Mouse (Mus musculus) limb, embryonic 15.5 days (tissue): ENCODE data around the gene Ighmbp2. TPM values are rescaled to one million over a fixed set of nuclear protein-coding genes. Genes with fewer than 3 reads are reported as not detected.

Source experiments
- ATAC-seq: fragments of 200-750 bp; cut with Nextera tagmentation; 2 replicates; pipeline ENCODE4 v1.8.0; 2017; ENCODE audit warnings: low read depth, moderate TSS enrichment; ENCODE audit not compliant: insufficient number of reproducible peaks, low FRiP score, low TSS enrichment
- H3K27ac ChIP-seq: fragments of 300-500 bp; sonication (generic); 2 replicates; pipeline ENCODE4 v1.5.1; 2015; ENCODE audit warnings: moderate library complexity, mild to moderate bottlenecking, inconsistent platforms
- H3K27me3 ChIP-seq: fragments of 300-500 bp; sonication (generic); 2 replicates; pipeline ENCODE4 v1.6.1; 2015; ENCODE audit warnings: inconsistent platforms
- H3K36me3 ChIP-seq: fragments of 300-500 bp; sonication (generic); 2 replicates; pipeline ENCODE4 v1.6.1; 2015; ENCODE audit warnings: inconsistent platforms
- H3K4me1 ChIP-seq: fragments of 300-500 bp; sonication (generic); 2 replicates; pipeline ENCODE4 v1.6.1; 2015; ENCODE audit warnings: inconsistent platforms
- H3K4me2 ChIP-seq: fragments of 300-500 bp; sonication (generic); 2 replicates; pipeline ENCODE4 v1.6.1; 2015; ENCODE audit warnings: mild to moderate bottlenecking, inconsistent platforms
- H3K4me3 ChIP-seq: fragments of 300-500 bp; sonication (generic); 2 replicates; pipeline ENCODE4 v1.5.1; 2015; ENCODE audit warnings: mild to moderate bottlenecking, inconsistent platforms
- H3K9ac ChIP-seq: fragments of 300-500 bp; sonication (generic); 2 replicates; pipeline ENCODE4 v1.6.1; 2015; ENCODE audit warnings: inconsistent platforms
- H3K9me3 ChIP-seq: fragments of 300-500 bp; sonication (generic); 2 replicates; pipeline ENCODE4 v1.6.1; 2016; ENCODE audit warnings: inconsistent platforms
- WGBS: fragments of 180-500 bp; shearing (Covaris S2); methylation state at CpG from one replicate; pipeline ENCODE4 v1.1.7; 2015; 5-methylcytosine and 5-hydroxymethylcytosine counted together
- polyA plus RNA-seq: library from polyadenylated mRNA; unstranded; fragments of >200 nt; fragmentation: Nextera tagmentation; extraction: Ambion mirVana; gene quantifications from 2 replicates; pipeline ENCODE4 v1.2.1, GENCODE M21; 2015

Gene Ighmbp2
- polyA plus RNA-seq, 1 experiment from 2014 or later = 10.5 TPM

DNA sequence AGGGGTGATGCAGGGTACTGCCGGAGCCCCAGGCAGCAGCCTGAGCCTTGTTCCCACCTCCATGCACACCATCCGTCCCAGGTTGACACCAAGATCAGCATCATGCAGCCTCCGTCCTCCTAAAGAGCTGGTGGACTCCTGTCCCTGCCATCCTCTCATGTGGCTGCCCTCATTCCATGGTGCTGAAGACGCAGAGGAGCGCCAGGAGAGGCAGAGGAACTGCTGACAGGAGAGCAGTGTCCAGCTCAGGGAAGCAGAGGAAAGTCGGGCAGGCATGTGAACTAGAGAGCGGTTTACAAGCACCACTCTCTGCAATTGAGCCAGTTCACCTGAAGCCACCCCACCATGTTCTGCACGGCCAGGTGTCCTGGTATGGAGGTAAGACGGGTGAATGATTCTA is 9.5 kb downstream of the Ighmbp2 start:
- no peak overlapping the region for H3K27ac ChIP-seq
- no peak overlapping the region for H3K4me3 ChIP-seq
- H3K9me3 ChIP-seq = no peaks in the 10 kb centered on the region
- H3K36me3 ChIP-seq = peaks cover 98% of the 10 kb centered on the region
- 90% methylated on average over 9 of the region's 9 CpGs for WGBS
- no peak overlapping the region for H3K4me2 ChIP-seq
- H3K27me3 ChIP-seq = no peaks in the 10 kb centered on the region
- H3K4me1 ChIP-seq = no peaks in the 10 kb centered on the region
- H3K9ac ChIP-seq = no peak overlapping the region
- ATAC-seq = no peak

DNA sequence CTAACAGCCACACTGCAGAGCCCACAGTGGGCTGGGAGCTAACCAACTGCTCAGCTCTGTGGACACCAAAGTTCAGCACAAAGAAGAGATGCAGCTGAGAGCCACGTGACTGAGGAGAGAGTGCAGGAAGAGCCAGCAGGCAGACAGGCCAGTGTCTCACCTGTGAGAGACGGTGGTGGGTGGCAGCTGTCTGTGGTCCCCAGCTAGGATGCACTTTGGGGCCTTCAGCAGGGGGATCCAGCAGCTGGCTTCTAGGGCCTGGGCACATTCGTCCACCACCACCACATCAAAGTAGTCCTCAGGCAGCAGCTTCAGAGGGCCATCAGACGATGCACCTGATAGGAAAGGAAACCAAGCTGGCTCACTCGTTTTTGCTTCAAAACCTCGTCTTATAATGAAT is 11.5 kb downstream of the Ighmbp2 start:
- Histone ChIP-seq H3K4me3 (no peak overlapping the region), H3K9me3 (no peaks in the 10 kb centered on the region), H3K4me1 (no peaks in the 10 kb centered on the region), H3K27me3 (no peaks in the 10 kb centered on the region), H3K4me2 (no peak overlapping the region), H3K27ac (no peak overlapping the region), H3K9ac (no peak overlapping the region), H3K36me3 (peaks cover 98% of the 10 kb centered on the region)
- WGBS = 86% methylated on average over 6 of the region's 6 CpGs
- no peak for ATAC-seq

DNA sequence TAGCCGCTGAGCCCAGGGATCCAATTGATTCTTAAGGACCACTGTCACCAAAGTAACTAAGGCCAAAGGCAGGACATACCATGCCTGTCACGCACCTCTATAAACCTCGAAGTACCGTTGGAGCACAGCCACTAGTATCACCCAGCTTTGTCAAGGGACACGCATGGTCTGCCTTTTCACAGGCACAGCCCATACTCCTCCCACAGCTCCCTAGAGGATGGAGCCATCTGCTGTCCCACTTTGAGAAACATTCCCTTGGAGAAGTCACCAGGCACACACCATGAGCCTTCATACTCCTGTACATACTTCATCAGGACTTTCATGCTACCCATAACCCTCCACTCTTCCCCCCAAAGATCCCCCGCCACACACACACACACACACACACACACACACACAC is 13.0 kb downstream of the Ighmbp2 start:
- WGBS = 94% methylated on average over 6 of the region's 6 CpGs
- peaks cover 99% of the 10 kb centered on the region for H3K36me3 ChIP-seq
- H3K4me2 ChIP-seq = no peak overlapping the region
- no peaks in the 10 kb centered on the region for H3K9me3 ChIP-seq
- H3K27me3 ChIP-seq = no peaks in the 10 kb centered on the region
- no peak overlapping the region for H3K4me3 ChIP-seq
- H3K9ac ChIP-seq = no peak overlapping the region
- no peak for ATAC-seq
- H3K27ac ChIP-seq = no peak overlapping the region
- H3K4me1 ChIP-seq = no peaks in the 10 kb centered on the region

DNA sequence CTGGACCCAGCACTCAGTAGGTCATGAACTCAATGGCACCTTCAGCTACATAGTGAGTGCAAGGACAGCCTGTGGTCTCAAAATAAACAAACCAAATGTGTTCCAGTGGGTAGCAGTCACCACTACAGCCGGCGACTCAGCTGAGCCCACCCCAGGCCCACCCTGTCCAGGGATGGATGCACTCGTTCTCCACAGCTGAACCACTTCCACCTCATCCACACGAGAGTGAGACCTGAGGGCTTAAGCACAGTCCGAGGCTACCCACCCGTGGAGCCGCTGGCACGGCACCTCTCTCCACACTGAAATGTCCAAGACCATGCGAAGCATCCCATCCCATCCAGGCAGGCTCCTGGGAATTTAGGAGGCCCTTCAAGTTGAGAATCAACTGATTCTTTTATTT is 13.5 kb downstream of the Ighmbp2 start:
- ATAC-seq = no peak
- WGBS = 89% methylated on average over 9 of the region's 9 CpGs
- no peaks in the 10 kb centered on the region for H3K4me1 ChIP-seq
- H3K4me3 ChIP-seq = no peak overlapping the region
- H3K27me3 ChIP-seq = no peaks in the 10 kb centered on the region
- H3K9ac ChIP-seq = no peak overlapping the region
- H3K4me2 ChIP-seq = no peak overlapping the region
- no peaks in the 10 kb centered on the region for H3K9me3 ChIP-seq
- peaks cover 99% of the 10 kb centered on the region for H3K36me3 ChIP-seq
- no peak overlapping the region for H3K27ac ChIP-seq

DNA sequence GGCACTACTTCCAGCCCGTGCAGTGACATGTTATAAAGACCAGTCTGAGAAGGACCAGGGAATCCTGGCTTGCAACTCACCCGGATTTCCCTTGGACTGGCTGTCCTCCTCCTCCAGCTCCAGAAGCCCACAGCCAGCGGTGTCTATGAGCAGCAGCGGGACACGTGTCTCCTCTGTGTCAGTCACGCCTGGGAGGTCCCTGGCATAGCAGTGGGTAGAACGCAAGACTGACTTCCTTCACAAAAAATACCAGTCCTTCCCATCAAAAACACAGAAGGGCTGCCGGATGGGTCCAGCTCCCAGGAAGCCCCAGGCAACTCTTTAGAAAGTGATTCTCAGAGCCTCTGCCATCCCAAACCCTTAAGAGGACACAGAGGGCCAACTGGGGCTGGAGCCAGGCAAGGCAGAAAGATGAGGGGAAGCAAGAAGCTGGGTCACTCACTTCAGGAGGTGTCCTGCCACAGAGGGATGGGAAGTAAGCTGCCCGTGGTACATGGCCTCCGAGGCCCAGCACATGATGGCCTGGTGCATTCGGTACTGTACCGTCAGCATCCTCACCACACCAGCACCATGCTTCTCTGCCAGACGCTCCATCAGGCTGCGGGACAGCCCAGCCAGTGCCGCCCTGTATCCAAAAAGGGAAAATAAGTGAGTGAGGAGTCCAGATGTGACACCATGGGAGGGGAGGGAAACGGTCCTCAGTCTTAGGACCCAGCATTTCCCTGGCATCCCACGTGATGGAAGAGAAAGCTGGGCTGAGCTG is 14.4 kb downstream of the Ighmbp2 start:
- Histone ChIP-seq H3K9me3 (no peaks in the 10 kb centered on the region), H3K9ac (no peak overlapping the region), H3K4me1 (no peaks in the 10 kb centered on the region), H3K4me3 (no peak overlapping the region), H3K4me2 (no peak overlapping the region), H3K36me3 (peaks cover 99% of the 10 kb centered on the region), H3K27ac (no peak overlapping the region), H3K27me3 (no peaks in the 10 kb centered on the region)
- 91% methylated on average over 17 of the region's 17 CpGs for WGBS
- no peak for ATAC-seq

DNA sequence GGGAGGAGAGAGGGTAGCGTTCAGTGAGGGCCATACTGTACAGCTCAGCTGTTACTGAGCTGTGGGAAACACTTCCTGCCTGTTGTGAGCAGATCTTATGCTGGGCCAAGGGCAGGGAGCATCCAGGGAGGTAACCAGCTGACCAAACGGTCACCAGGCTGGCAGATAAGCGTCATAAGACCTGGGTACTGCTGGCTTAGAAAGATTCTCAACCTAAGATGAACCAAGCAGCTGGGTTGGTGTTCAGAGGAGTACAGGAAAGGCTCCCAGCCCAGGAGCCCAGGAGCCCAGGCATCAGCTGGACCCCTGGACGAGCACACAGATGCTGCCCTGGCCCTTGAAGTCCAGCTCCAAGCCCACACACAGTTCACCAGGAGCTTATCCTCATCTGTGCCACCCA is 15.5 kb downstream of the Ighmbp2 start:
- ATAC-seq = no peak
- H3K9ac ChIP-seq = no peak overlapping the region
- H3K9me3 ChIP-seq = no peaks in the 10 kb centered on the region
- H3K4me3 ChIP-seq = no peak overlapping the region
- no peaks in the 10 kb centered on the region for H3K27me3 ChIP-seq
- H3K36me3 ChIP-seq = peaks cover 97% of the 10 kb centered on the region
- H3K4me2 ChIP-seq = no peak overlapping the region
- no peak overlapping the region for H3K27ac ChIP-seq
- no peaks in the 10 kb centered on the region for H3K4me1 ChIP-seq
- WGBS = 87% methylated on average over 4 of the region's 4 CpGs

DNA sequence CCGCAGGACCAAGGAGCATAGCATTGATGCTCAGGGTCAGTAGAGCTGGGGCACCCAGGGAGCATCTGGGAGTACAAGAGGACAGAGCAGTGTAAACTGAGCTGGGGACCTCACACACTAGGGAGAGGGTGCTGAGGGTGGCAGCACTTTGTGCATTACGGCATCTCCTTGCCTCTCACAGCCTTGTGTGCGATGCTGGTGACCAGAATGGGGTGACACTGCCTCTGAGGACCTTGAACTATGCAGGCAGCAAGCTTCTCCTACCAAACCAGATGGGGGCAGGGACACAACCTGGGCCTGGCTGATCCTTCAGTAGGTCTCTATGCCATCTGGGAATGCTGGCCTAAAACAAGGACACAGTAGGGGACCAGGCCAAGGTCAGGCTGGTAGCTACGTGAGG is 16.1 kb downstream of the Ighmbp2 start:
- Histone ChIP-seq H3K27me3 (no peaks in the 10 kb centered on the region), H3K27ac (no peak overlapping the region), H3K9ac (no peak overlapping the region), H3K4me3 (no peak overlapping the region), H3K4me2 (no peak overlapping the region), H3K4me1 (no peaks in the 10 kb centered on the region), H3K9me3 (no peaks in the 10 kb centered on the region), H3K36me3 (peaks cover 97% of the 10 kb centered on the region)
- WGBS = 95% methylated on average over 4 of the region's 4 CpGs
- ATAC-seq = no peak

DNA sequence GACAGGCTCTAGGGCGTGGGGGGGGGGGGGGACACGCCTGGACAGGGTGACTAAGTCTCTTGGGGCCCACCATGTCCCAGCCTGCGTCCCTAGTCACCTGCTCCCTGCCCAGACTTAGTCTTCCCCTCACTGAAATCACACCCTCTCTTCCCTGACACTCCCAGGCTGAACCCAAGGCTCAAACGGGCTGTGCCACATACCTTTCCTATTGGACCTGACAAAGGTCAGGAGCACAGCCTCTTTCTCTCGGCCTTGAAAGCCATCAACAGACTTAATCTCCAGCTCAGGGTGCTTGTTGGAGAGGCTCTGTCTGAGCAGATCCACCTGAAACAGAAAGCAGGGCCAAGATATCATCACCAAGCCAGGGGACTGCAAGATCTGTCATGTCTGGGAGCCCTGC is 16.7 kb downstream of the Ighmbp2 start:
- Histone ChIP-seq H3K27ac (no peak overlapping the region), H3K9me3 (no peaks in the 10 kb centered on the region), H3K9ac (no peak overlapping the region), H3K27me3 (no peaks in the 10 kb centered on the region), H3K4me2 (no peak overlapping the region), H3K4me1 (no peaks in the 10 kb centered on the region), H3K36me3 (peaks cover 97% of the 10 kb centered on the region), H3K4me3 (no peak overlapping the region)
- ATAC-seq = no peak
- 79% methylated on average over 5 of the region's 5 CpGs for WGBS

DNA sequence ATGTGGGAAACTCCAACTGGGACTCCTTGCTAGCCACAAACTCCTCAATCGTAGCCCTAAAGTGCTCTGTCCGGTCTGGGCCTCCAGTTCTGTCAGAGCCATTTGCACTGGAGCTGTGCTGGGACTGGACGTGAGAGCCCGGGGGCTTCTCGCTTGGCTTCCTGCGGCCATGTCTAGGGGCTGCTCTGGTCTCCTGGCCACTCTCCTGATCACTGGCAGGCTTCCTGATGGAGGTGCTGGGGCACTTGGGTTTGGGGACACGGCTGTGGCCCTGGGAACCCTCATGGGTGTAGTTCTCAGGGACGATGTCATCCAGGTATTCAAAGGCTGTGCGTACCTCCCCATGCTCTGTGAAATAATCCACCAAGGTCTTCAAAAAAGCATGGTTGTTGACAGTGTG is 17.6 kb downstream of the Ighmbp2 start:
- H3K9me3 ChIP-seq = no peaks in the 10 kb centered on the region

DNA sequence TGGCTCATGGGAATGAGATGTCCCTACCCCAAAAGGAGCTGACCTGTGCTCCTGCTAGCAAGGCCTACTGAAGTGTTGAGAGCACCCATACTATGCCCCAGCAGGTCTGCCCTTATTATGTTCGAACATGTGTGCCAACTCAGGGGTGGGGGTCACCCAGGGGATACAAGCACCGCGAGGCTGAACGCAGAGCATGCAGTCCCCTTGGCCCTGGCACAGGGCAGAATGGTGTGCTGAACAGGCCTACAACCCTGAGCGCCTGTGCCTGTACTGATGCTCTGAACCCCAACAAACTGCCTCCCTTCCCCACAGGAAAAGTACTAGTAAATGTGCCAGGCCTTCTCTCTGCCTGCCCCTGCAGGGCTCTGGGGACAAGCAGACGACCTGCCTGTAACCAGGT is 18.5 kb downstream of the Ighmbp2 start:
- 95% methylated on average over 6 of the region's 6 CpGs for WGBS
- Histone ChIP-seq H3K9me3 (no peaks in the 10 kb centered on the region), H3K4me1 (no peaks in the 10 kb centered on the region), H3K36me3 (peaks cover 95% of the 10 kb centered on the region), H3K27me3 (no peaks in the 10 kb centered on the region), H3K4me3 (no peak overlapping the region), H3K4me2 (no peak overlapping the region), H3K27ac (no peak overlapping the region), H3K9ac (no peak overlapping the region)
- no peak for ATAC-seq

More for the DNA sequence above, 17.6 kb downstream of the Ighmbp2 start:
- H3K4me2 ChIP-seq = no peak overlapping the region
- no peaks in the 10 kb centered on the region for H3K27me3 ChIP-seq
- no peaks in the 10 kb centered on the region for H3K4me1 ChIP-seq
- peaks cover 97% of the 10 kb centered on the region for H3K36me3 ChIP-seq
- H3K4me3 ChIP-seq = no peak overlapping the region
- WGBS = 95% methylated on average over 9 of the region's 9 CpGs
- no peak overlapping the region for H3K9ac ChIP-seq
- no peak for ATAC-seq
- no peak overlapping the region for H3K27ac ChIP-seq

DNA sequence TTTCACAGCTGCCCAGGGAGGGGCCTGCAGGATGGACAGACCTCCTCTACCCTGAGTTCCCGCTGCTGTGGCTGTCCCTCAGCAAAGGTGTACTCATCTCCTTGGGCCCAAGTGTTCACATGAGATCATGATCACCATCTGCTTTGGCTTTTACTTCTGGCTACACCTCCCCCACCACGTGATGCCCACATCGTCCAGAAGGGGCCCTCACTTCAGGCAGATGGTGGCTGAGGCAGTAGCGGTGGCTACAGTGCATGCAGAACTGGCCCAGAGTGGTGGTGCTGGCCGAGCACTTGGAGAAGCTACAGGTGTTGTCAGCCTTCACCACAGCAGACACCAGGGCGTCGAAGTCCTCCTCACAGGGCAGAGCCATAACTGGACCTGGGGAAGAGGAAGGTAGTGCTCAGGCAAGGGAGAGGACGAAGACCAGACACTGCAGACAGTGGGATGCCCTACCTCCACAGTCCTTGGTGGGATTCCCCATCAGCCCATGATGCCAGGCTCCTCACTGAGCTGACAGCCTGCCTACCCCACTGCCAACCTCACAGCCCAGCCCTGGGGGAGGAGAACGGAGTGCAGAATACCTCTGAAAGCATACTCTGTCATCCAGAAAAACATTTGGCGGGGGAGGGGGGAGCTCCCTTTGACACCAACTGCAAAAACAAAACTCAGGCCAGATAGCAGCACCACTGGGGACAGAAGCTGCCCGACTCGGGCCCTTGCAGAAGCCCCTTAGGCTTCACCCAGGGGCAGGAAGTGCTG is 20.9 kb downstream of the Ighmbp2 start:
- 86% methylated on average over 12 of the region's 12 CpGs for WGBS
- peaks cover 71% of the 10 kb centered on the region for H3K36me3 ChIP-seq
- no peak for ATAC-seq

DNA sequence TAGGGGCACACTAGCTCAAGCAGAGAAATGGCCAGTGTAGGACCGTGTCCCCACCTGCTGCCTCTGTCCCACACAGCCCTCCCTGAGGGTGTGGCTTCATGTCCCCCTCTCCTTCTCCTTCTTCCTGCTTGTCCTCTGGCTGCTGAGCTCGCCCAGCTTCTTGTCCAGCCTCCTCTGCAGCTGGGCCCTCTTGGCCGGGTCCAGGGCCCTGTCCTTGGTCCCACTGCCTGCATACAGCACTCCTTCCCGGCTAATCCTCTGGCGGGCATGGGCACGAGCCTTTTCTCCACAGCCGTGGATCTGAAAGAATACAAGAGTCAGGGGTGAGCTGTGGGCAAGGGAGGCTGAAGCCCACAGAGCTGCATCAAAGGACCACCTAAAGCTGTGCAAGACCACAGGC is 21.5 kb downstream of the Ighmbp2 start:
- WGBS = 95% methylated on average over 7 of the region's 7 CpGs
- H3K9me3 ChIP-seq = no peaks in the 10 kb centered on the region
- H3K4me1 ChIP-seq = no peaks in the 10 kb centered on the region
- no peak for ATAC-seq
- H3K27ac ChIP-seq = no peak overlapping the region
- peaks cover 64% of the 10 kb centered on the region for H3K36me3 ChIP-seq
- H3K27me3 ChIP-seq = no peaks in the 10 kb centered on the region
- no peak overlapping the region for H3K4me2 ChIP-seq
- H3K4me3 ChIP-seq = no peak overlapping the region
- no peak overlapping the region for H3K9ac ChIP-seq

More for the DNA sequence above, 20.9 kb downstream of the Ighmbp2 start:
- H3K4me1 ChIP-seq = no peaks in the 10 kb centered on the region
- H3K27me3 ChIP-seq = no peaks in the 10 kb centered on the region
- no peak overlapping the region for H3K4me2 ChIP-seq
- H3K27ac ChIP-seq = no peak overlapping the region
- no peak overlapping the region for H3K9ac ChIP-seq
- H3K9me3 ChIP-seq = no peaks in the 10 kb centered on the region
- H3K4me3 ChIP-seq = no peak overlapping the region
